Mouse (Mus musculus): ENCODE measurements around the gene Mospd3. TPM values are rescaled to one million over a fixed set of nuclear protein-coding genes. Genes with fewer than 3 reads are reported as not detected.
A peak's percentile ranks its signal among the peaks of the same experiment; 100 is the strongest.

The Mospd3 gene
- polyA plus RNA-seq, 1 experiment from 2014 or later: 53.3 TPM

- no peak for DNase-seq (ENCODE audit: low spot score)
Measured at GRCm38 (mm10) chr5:137582702-137583101, 18.2 kb downstream of the Mospd3 start.

DNA sequence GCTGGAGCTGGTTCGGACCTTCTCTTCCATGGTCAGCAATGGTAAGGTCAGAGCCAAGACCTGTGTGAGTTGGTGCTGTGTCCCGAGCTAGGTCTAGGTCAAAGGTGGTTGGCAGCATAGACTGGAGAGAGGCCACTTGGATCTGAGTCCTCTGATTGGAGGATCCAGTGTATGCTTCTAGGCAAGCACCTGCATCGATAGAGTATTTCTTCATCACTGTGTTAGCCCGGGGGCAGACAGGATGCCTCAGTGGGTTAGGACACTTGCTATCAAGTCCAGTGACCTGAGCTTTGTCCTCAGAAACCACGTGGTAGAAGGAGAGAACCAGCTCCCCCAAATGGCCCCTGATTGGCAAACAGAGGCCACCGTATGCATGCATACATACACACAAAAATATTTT, 20.6 kb downstream of the Mospd3 start:
- no peak for DNase-seq (ENCODE audit: low spot score)

DNA sequence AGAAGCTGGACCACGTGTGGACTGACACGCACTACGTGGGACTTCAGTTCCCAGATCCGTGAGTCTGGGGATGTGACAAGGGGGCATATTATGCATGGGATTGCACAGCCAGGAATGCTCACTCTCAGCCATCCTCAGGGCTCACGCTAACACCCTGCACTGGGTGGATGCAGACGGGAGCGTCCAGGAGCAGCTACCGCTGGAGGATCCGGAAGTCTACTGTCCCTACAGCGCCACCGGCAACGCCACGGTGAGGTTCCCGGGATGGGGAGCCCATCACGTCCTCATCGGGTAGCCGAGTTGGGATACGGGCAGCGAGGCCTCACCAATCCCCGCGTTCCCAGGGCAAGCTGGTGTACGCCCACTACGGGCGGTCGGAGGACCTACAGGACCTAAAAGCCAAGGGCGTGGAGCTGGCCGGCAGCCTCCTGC, 26.4 kb downstream of the Mospd3 start:
- no peak for DNase-seq (ENCODE audit: low spot score)

GRCm38 (mm10) chr5:137570691-137571586, 29.9 kb downstream of the Mospd3 start:
- DNase-seq (ENCODE audit: low spot score): no peak

DNA sequence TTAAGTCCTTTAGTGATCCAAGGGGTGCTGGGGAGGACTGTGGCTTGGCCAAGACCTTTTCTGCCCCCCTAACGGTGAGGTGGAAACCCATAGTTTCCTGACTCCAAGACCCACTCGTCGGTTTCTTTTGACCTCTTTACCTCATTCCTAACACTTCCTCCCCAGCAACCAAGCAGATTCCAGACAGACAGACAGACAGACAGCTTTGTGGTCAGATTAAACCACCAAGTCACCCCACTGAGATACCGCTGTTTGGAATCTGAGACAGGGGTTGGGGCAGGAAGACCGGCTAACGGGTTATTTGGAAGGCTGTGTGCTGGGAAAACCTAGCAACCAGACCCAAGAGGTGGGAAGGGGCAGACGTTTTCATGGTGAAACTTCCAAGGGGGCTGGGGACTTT, 30.7 kb downstream of the Mospd3 start:
- peak; percentile 15 for DNase-seq (ENCODE audit: low spot score)

- DNase-seq (ENCODE audit: low spot score): peak; percentile 49
Measured at GRCm38 (mm10) chr5:137569665-137570064, 31.2 kb downstream of the Mospd3 start, which contains the start of gene Tfr2. Tfr2 (plus strand) TSS chr5:137569840.

- no peak for DNase-seq (ENCODE audit: low spot score)
Measured at GRCm38 (mm10) chr5:137569031-137569430, 31.8 kb downstream of the Mospd3 start.

DNA sequence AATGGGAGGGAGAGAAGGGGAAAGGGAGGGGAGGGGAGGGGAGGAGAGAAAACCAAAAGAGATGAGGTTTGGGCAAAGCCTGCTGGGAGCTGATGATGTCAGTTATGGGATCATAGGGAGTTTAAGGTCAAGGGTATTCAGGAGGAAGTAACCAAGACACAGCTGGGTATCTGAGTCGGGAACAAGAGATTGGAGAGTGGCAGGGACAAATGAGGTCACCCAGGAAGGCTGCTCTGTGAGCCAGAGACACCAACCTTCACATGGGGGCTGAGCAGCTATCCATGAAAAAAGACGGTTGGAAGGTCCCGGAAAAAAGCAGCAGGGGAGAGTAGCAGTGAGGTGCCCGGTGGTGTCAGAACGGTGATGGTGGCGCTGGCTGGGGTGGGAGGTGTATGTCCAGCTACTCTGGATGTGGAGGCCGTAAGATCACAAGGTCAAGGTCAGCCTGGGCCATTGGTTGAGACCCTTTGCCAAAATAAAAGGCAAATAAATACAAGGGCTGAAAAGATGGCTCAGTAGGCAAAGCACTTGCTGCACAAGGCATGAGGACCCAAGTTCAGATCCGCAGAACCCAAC, 32.5 kb downstream of the Mospd3 start:
- no peak for DNase-seq (ENCODE audit: low spot score)

DNA sequence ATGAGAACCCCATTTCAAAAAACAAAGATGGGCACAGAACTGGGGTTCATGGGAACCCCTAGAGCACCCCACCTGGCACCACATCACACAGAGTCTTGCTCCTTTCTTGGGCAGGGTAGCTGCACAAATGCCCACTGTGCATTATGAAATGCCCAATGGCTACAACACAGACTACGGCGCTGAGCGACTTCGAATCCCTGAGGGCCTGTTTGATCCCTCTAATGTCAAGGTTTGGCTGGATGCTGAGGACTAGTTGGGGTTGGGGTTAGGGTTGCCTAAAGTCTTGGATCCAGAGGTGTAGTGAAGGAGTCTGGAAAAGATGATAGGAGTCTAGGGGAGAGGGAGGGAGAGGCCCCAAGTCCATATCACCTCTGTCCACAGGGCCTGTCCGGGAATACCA, 34.4 kb downstream of the Mospd3 start:
- no peak for DNase-seq (ENCODE audit: low spot score)

DNA sequence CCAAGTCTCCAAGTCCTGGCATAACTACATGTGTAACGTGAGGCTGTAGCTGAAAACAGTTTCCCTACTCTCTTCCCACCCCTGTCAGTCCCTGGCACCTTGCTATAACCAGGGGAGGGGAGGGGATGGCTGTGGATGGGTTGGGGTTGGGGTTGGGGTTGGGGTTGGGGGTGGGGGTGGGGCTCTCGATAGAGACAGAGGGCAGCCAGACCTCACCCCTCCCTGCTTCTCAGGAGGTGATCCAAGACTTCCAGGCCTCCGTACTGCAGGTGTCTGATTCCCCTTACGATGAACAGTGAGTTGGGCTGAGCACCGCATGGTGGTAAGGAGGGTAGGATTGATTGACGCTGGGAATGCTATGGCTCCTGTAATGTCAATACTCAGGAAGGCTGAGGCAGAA, 35.1 kb downstream of the Mospd3 start:
- no peak for DNase-seq (ENCODE audit: low spot score)

GRCm38 (mm10) chr5:137562965-137563364, 37.9 kb downstream of the Mospd3 start:
- no peak for DNase-seq (ENCODE audit: low spot score)

GRCm38 (mm10) chr5:137561556-137561955, 39.3 kb downstream of the Mospd3 start:
- DNase-seq (ENCODE audit: low spot score): no peak

DNA sequence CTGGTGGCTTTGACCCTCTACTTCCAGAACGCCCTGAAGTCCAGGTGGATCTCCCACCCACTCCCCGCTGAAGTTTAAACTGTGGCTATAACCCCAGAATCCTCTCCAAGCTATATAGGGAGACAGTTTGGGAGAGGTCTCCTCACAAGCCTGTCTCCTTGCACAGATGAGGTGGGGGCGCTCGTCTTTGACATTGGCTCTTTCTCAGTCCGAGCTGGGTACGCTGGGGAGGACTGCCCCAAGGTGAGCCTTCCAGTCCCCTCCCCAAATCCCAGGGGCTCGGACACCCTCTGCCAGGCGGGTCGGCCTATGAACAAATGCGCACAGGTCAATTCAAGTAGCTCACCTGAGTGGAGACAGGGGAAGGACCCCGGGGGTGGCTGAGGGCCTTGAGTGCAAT, 47.0 kb downstream of the Mospd3 start:
- DNase-seq (ENCODE audit: low spot score): no peak

DNA sequence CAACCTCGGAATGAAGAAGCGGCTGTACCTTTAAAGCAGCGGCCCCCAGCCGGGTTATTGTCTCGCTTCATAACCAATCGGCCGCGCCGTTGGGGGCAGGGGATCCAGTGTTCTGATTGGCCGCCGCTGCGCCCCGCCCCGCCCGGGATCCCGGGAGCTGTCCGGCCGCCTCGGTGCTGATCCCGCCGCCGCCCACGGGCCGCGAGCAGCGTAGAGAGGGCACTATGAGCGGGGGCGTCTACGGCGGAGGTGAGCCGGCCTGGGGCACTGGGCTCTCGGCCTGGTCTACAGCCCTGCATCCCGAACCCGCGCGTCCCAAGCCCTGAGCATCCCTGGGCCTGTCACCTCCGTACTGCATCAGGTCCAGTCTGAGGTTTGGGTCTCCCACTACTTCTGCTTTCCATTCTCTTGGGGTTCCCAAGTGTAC, 47.4 kb downstream of the Mospd3 start, which contains the start of gene Actl6b:
TSS of gene Actl6b (plus strand) at position 107 of the 427 bp plus-strand sequence.
- DNase-seq (ENCODE audit: low spot score): peak; percentile 63

- DNase-seq (ENCODE audit: low spot score): no peak
Measured at GRCm38 (mm10) chr5:137553000-137553399, 47.9 kb downstream of the Mospd3 start.

DNA sequence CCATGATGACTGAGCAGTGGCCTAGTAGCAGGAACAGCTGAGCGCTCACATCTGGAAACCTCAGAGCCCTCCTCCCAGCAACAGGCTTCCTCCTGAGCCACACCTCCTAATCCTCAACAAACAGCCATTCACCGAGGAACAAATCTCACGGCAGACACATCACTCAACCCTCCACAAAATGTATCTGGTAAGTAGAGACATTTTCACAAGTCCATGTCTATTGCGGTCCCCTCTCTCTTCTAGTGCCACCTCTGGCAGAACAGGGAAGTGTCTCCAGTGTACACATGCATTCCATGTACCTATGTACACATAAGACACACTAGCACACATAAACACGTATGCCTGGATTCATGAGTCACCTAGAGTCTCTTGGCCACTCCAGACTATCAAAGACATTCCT, 49.7 kb downstream of the Mospd3 start:
- peak; percentile 39 for DNase-seq (ENCODE audit: low spot score)

DNA sequence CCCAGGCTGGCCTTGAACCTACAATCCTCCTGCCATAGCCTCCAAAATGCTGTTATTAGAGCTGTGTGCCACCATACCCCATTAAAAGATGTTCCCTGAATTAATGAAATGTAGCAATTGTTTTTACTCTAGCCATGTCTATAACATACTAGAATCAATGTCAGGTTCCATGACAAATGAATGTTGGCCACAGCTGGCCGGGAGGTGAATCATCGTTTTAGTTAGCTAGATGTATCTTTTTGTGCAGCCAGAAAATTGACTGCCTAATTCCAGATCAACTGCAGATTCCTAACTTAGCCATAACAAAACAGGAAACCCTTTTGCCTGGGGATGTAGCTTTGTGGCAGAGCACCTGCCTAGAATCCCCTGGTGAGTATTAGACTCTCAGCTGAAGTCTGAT, 51.0 kb downstream of the Mospd3 start:
- DNase-seq (ENCODE audit: low spot score): no peak

Other genes with a start within 250 kb of the Mospd3 start
- 0.01 and 0.08 TPM in 2 replicates for gene Zan, start 124.0 kb downstream of the Mospd3 start, polyA plus RNA-seq (2015; fragmentation: Nextera tagmentation; extraction: Ambion mirVana)
- 84.6 and 90.0 TPM in 2 replicates for gene Pop7, start 98.5 kb downstream of the Mospd3 start, polyA plus RNA-seq (2015; fragmentation: Nextera tagmentation; extraction: Ambion mirVana)
- gene Gigyf1, start 82.5 kb downstream of the Mospd3 start, polyA plus RNA-seq (2015; fragmentation: Nextera tagmentation; extraction: Ambion mirVana): 10.5 and 15.9 TPM in 2 replicates
- gene Epo, start 67.8 kb downstream of the Mospd3 start, polyA plus RNA-seq (2015; fragmentation: Nextera tagmentation; extraction: Ambion mirVana): not detected in 2 replicates
- 425 and 451 TPM in 2 replicates for gene Gnb2, start 67.5 kb downstream of the Mospd3 start, polyA plus RNA-seq (2015; fragmentation: Nextera tagmentation; extraction: Ambion mirVana)
- gene Actl6b, start 47.5 kb downstream of the Mospd3 start, polyA plus RNA-seq (2015; fragmentation: Nextera tagmentation; extraction: Ambion mirVana): 0.14 TPM in 1 of 2 replicates, not detected in the other
- 0.98 and 1.2 TPM in 2 replicates for gene Tfr2, start 31.2 kb downstream of the Mospd3 start, polyA plus RNA-seq (2015; fragmentation: Nextera tagmentation; extraction: Ambion mirVana)
- 18.6 and 21.1 TPM in 2 replicates for gene Pcolce, start 12.7 kb upstream of the Mospd3 start, polyA plus RNA-seq (2015; fragmentation: Nextera tagmentation; extraction: Ambion mirVana)
- 0.05 and 0.14 TPM in 2 replicates for gene Fbxo24, start 27.9 kb upstream of the Mospd3 start, polyA plus RNA-seq (2015; fragmentation: Nextera tagmentation; extraction: Ambion mirVana)
- gene Lrch4, start 28.1 kb upstream of the Mospd3 start, polyA plus RNA-seq (2015; fragmentation: Nextera tagmentation; extraction: Ambion mirVana): 201 and 205 TPM in 2 replicates
- gene Gm20605, start 28.1 kb upstream of the Mospd3 start, polyA plus RNA-seq (2015; fragmentation: Nextera tagmentation; extraction: Ambion mirVana): 16.7 and 20.8 TPM in 2 replicates
- gene Sap25, start 40.3 kb upstream of the Mospd3 start, polyA plus RNA-seq (2015; fragmentation: Nextera tagmentation; extraction: Ambion mirVana): 30.0 and 32.9 TPM in 2 replicates
- 0.09 TPM in 1 of 2 replicates, not detected in the other for gene Irs3, start 44.7 kb upstream of the Mospd3 start, polyA plus RNA-seq (2015; fragmentation: Nextera tagmentation; extraction: Ambion mirVana)
- 109 and 142 TPM in 2 replicates for gene Agfg2, start 83.7 kb upstream of the Mospd3 start, polyA plus RNA-seq (2015; fragmentation: Nextera tagmentation; extraction: Ambion mirVana)
- 7.2 and 8.8 TPM in 2 replicates for gene Nyap1, start 140.5 kb upstream of the Mospd3 start, polyA plus RNA-seq (2015; fragmentation: Nextera tagmentation; extraction: Ambion mirVana)
- 353 and 419 TPM in 2 replicates for gene Tsc22d4, start 144.7 kb upstream of the Mospd3 start, polyA plus RNA-seq (2015; fragmentation: Nextera tagmentation; extraction: Ambion mirVana)
- gene Ppp1r35, start 177.8 kb upstream of the Mospd3 start, polyA plus RNA-seq (2015; fragmentation: Nextera tagmentation; extraction: Ambion mirVana): 69.4 and 69.6 TPM in 2 replicates
- 13.1 and 17.2 TPM in 2 replicates for gene Mepce, start 186.6 kb upstream of the Mospd3 start, polyA plus RNA-seq (2015; fragmentation: Nextera tagmentation; extraction: Ambion mirVana)
- 17.7 and 18.6 TPM in 2 replicates for gene Zcwpw1, start 186.7 kb upstream of the Mospd3 start, polyA plus RNA-seq (2015; fragmentation: Nextera tagmentation; extraction: Ambion mirVana)
- 1.4 and 1.8 TPM in 2 replicates for gene Pilra, start 235.2 kb upstream of the Mospd3 start, polyA plus RNA-seq (2015; fragmentation: Nextera tagmentation; extraction: Ambion mirVana)

All from thymus, postnatal 0 days (tissue).